Mouse (Mus musculus): ENCODE measurements around the gene Slc5a10. TPM values are rescaled to one million over a fixed set of nuclear protein-coding genes. Genes with fewer than 3 reads are reported as not detected.

Slc5a10 gene
- total RNA-seq (2021) = not detected

- DNase-seq = no peak
- intact Hi-C loops (cut with DNase I) = no loop called here
Measured at GRCm38 (mm10) chr11:61720636-61721035, at the start of gene Slc5a10. Gene Slc5a10, minus strand, starts transcription at chr11:61720826.

- DNase-seq = peak; percentile 98 to 99
- intact Hi-C loops (cut with DNase I) = no loop called here
Measured at GRCm38 (mm10) chr11:61761584-61762407, 41.2 kb upstream of the Slc5a10 start, which contains the start of gene Prpsap2. Gene Prpsap2, minus strand, starts transcription at chr11:61762088.

GRCm38 (mm10) chr11:61760518-61760917, 39.9 kb upstream of the Slc5a10 start:
- no peak for DNase-seq
- intact Hi-C loops (cut with DNase I) = no loop called here

GRCm38 (mm10) chr11:61757151-61757550, 36.5 kb upstream of the Slc5a10 start:
- DNase-seq = no peak
- intact Hi-C loops (cut with DNase I) = no loop called here

GRCm38 (mm10) chr11:61751612-61752011, 31.0 kb upstream of the Slc5a10 start:
- intact Hi-C loops (cut with DNase I) = no loop called here
- no peak for DNase-seq

- intact Hi-C loops (cut with DNase I) = no loop called here
- no peak for DNase-seq
Measured at GRCm38 (mm10) chr11:61747161-61747560, 26.5 kb upstream of the Slc5a10 start.

GRCm38 (mm10) chr11:61745781-61746180, 25.2 kb upstream of the Slc5a10 start:
- intact Hi-C loops (cut with DNase I) = no loop called here
- DNase-seq = no peak

GRCm38 (mm10) chr11:61744460-61744859, 23.8 kb upstream of the Slc5a10 start:
- intact Hi-C loops (cut with DNase I) = no loop called here
- no peak for DNase-seq

- DNase-seq = no peak
- intact Hi-C loops (cut with DNase I) = no loop called here
Measured at GRCm38 (mm10) chr11:61743768-61744167, 23.1 kb upstream of the Slc5a10 start.

GRCm38 (mm10) chr11:61740500-61740899, 19.9 kb upstream of the Slc5a10 start:
- intact Hi-C loops (cut with DNase I) = no loop called here
- DNase-seq = no peak

- DNase-seq = no peak
- intact Hi-C loops (cut with DNase I) = no loop called here
Measured at GRCm38 (mm10) chr11:61737290-61737689, 16.7 kb upstream of the Slc5a10 start.

GRCm38 (mm10) chr11:61732672-61733071, 12.0 kb upstream of the Slc5a10 start:
- intact Hi-C loops (cut with DNase I) = no loop called here
- DNase-seq = no peak

GRCm38 (mm10) chr11:61728037-61728436, 7.4 kb upstream of the Slc5a10 start:
- no peak for DNase-seq
- intact Hi-C loops (cut with DNase I) = no loop called here

GRCm38 (mm10) chr11:61722077-61722476, 1.5 kb upstream of the Slc5a10 start:
- intact Hi-C loops (cut with DNase I) = no loop called here
- no peak for DNase-seq

- intact Hi-C loops (cut with DNase I) = loop anchor here (5.0 to 10.0 kb wide), 3 partner anchors 373 to 615 kb away; no protein-coding TSS in a partner anchor
- no peak for DNase-seq
Measured at GRCm38 (mm10) chr11:61719826-61720225, 800 bp downstream of the Slc5a10 start.

GRCm38 (mm10) chr11:61719387-61719786, 1.2 kb downstream of the Slc5a10 start:
- intact Hi-C loops (cut with DNase I) = loop anchor here (5.0 to 10.0 kb wide), 3 partner anchors 372 to 615 kb away; no protein-coding TSS in a partner anchor
- no peak for DNase-seq

- intact Hi-C loops (cut with DNase I) = loop anchor here (5.0 to 10.0 kb wide), 3 partner anchors 371 to 613 kb away; no protein-coding TSS in a partner anchor
- DNase-seq = no peak
Measured at GRCm38 (mm10) chr11:61717990-61718389, 2.6 kb downstream of the Slc5a10 start.

GRCm38 (mm10) chr11:61715130-61715529, 5.5 kb downstream of the Slc5a10 start:
- DNase-seq = no peak
- intact Hi-C loops (cut with DNase I) = loop anchor here (2.0 to 10.0 kb wide), 5 partner anchors 86 to 610 kb away; no protein-coding TSS in a partner anchor

GRCm38 (mm10) chr11:61714346-61715117, 6.1 kb downstream of the Slc5a10 start:
- DNase-seq = peak; percentile 71 to 74
- intact Hi-C loops (cut with DNase I) = loop anchor here (1.0 to 10.0 kb wide), 8 partner anchors 48 to 610 kb away; partner anchors contain the start of gene B9d1

GRCm38 (mm10) chr11:61713157-61713855, 7.3 kb downstream of the Slc5a10 start:
- DNase-seq = peak in 1 of 2 experiments; percentile 14
- intact Hi-C loops (cut with DNase I) = loop anchor here (5.0 to 10.0 kb wide), 3 partner anchors 206 to 609 kb away; partner anchors contain the start of gene B9d1

All from heart, postnatal 36 days (tissue).